Mouse (Mus musculus): ENCODE results near the gene Mcub.

Mcub gene

DNA sequence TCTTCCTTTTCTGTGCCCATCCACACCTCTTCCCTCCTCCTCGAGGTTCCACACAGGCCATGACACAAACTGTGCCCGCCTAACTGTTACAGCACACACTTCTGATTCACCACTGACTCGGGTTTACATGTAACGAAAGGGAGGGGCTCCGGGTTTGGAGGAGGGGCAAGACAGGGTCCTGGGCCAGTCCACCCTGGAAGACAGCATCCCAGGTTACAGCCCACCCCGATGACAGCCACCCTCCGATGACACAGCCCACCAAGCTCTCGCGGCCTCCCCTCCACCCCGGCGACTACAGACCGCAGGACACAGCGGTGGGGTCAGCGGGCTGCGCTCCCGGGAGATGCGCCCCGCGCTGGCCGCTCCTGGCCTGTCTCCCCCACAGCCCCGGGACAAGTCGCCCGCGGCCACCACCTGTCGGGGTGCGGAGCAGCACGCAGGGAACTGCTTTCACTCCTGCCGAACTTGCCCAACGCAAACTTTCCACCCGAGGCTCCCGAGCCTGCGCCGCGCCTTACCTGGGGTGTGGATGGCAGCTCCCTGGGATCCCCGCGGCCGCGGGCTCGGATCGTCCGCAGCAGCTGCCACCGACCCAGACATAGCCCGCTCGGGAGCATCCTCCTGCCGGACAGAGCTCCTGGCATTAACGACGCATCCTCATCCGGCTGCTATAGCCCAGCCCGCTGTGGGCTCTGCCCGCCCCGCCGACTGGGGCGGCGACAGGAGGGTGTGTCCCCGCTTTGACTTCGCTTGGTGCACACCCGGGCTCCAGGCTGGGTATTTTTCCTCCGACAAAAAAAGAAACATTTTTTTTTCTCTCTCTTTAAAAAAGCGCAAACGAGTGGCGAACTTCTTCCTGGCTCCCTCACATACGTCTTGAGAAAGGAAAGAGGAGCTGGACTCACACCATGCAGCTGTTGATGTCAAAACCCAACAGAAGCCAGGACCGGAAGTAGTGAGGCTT is at the start of gene Mcub:
Gene Mcub (minus strand): TSS at position 775 of the 964 bp plus-strand sequence.
- no peak for DNase-seq (ENCODE audit: extremely low read depth, low read depth, low spot score)

DNA sequence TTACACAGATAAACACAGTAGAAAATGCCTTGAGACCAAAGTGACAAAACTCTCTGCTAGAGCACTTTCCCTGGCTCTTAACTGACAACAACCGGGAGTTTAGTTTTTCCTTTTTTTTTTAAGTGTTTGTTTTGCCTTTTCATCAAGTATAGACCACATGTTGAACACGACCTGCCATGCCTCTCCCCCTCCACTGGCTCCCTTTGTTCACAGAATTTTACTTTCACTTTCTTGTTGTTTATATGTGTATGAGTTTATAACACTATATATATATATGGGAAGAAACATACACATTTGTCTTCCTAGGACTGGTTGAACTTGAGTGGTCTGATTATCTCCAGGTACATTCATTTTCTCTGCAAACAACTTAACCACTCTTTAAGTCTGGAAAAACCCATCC is 42.9 kb upstream of the Mcub start:
- DNase-seq (ENCODE audit: extremely low read depth, low read depth, low spot score) = no peak

DNA sequence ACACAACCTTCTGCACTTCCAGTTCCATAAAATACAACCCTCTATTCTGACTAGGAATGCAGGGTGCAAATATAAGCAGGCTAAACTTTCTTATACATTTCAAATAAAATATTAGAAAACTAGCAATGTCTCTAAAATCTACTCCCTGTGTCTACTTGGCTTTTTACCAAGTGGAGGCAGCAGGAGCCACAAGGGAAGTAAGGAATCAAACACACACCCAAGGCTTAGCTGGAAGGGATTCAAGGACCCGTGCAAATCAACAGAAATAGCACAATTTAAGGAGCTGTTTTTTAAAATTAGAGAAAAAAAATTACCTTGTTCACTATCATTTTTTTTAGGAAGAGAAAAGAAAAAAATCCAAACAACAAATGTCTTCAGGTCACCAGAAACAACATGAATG is 41.2 kb upstream of the Mcub start:
- DNase-seq (ENCODE audit: extremely low read depth, low read depth, low spot score) = no peak

DNA sequence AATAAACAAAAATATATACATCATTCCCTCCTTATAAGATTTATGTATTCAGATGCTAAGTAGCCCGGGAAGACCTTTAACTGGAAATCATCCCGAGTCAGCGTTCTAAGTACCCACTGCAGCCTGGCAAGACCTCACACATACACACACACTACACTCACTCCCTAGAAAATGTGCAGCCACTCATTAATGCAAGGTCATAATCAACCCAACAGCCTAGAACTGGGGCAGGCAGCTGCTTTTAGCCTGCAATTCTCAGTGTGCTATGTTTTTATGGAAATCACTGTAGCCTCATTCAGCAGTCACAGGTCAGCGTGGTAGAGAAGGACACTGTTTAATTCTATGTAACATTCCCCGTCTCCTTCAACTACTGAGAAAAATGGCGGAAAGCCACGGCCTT is 36.1 kb upstream of the Mcub start:
- no peak for DNase-seq (ENCODE audit: extremely low read depth, low read depth, low spot score)

DNA sequence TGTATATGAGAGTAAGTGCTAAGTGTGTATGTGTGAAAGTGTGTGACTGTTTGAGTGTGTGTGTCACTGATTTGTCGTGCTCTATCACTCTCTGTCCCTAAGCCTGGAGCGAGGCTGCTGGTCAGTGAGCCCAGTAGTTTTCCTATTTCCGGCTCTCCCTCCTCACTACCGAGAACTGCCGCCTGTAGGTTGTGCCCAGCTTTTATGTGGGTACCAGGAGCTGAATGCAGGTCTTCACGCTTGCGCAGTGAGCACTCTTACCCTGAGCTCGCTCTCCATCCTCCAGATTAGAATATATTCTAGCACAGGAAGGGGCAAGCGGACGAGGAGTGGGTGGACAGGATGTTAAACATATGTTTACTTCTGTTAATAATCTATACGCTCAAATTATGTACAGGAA is 30.9 kb upstream of the Mcub start:
- DNase-seq (ENCODE audit: extremely low read depth, low read depth, low spot score) = no peak

DNA sequence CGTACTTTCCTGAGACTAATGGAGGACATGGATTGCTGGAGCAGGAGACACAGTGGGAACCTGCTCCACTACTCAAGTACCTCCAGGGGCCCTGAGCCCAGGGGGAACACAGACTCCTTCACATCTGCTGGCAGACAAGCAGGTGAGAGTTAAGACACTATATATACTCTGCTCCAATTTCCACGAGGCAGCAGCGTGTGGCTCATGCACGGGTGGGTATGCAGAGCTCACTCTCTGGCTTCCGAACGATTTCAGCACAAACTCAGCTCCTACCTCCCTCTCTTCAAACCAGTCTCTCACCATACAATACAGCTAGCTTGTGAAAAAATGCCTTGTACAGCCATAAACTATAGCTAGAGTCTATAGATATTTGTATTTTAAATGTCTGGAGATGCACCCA is 28.5 kb upstream of the Mcub start:
- DNase-seq (ENCODE audit: extremely low read depth, low read depth, low spot score) = no peak

DNA sequence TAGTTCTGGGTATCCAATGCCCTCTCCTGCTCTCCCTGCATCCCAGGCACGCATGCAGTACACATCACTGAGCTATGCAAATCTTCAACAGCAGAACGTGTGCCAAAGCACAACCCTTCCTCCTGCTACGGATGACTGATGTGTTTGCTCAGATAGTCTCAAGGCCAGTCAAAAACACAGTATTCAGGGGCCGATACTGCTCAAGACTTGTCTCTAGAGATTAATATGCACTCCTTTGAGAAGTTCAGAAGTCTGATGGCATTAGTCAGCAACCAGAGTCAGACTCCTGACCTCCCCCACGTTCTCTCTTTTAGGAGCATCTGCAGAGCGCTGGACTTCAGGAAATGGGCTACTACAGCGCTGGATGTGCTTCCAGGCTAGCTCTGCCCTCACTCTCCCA is 28.0 kb upstream of the Mcub start:
- no peak for DNase-seq (ENCODE audit: extremely low read depth, low read depth, low spot score)

DNA sequence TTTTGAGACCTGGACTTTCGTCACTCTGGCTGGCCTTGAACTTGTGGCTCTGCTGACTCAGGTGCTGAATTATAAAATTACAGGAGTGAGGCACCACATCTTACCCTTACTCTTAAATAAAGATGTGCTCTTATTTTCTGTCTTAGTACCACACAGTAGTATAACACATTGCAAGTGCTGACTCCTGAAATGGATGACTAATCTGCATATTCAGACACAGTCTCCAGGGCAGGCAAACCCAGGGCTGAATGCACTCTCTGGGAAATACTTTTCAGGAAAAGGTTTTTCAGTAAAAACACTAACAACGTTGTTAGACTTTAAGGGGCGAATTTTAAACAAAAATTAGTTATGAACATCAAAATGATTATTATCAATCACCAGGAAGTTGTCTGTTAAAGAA is 27.3 kb upstream of the Mcub start:
- no peak for DNase-seq (ENCODE audit: extremely low read depth, low read depth, low spot score)

DNA sequence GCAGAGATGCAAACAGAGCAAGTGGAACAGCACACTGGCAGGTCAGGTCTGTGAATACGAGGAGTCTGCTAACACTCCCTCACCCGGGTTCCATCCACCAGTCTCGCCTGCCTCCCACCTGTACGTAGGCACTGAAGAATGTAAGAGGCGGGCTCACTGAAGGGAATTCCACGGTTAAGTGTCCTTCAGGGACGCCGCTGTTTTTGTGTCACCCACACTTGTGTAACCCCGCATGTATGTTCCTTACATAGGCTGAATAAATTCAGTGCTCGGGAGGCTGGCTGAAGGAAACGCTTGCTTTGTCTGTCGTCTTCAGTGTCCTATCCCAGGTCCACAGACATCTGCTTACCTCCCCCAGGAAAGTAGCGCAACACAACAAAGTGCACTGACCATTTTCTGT is 17.3 kb upstream of the Mcub start:
- no peak for DNase-seq (ENCODE audit: extremely low read depth, low read depth, low spot score)

DNA sequence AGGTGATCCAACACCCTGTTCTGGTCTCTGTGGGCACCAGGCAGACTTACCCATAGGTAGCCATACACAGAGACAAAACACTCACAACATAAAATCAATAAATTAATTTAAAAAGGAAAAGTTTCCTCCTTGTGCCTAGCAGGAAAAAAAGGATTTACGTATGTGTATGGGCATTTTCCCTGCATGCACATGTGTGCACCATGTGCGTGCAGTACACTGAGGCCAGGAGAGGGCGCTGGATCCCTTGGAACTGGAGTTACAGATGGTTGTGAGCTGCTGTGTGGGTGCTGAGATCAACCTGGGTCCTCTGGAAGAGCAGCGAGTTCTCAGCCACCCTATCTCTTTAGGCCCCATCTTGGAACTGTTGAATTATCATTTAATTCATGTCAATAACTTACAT is 15.3 kb upstream of the Mcub start:
- no peak for DNase-seq (ENCODE audit: extremely low read depth, low read depth, low spot score)

DNA sequence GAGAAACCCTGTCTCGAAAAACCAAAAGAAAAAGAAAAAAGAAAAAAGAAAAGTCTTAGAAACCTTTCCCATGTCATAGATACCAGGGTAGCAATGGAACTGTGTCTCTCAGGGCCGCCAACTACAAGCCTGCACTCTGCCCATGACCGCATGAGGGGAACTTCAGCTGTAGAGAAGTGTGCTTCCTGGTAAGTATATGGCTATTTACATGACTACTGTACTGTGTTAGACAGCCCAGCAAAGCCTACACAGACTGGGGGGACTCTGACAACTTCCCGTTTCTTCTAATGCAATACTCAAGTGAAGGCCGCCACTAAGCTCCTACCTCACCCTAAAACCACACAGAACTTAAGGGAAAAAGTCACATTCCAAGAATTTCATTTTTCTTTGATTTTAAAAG is 14.8 kb upstream of the Mcub start:
- DNase-seq (ENCODE audit: extremely low read depth, low read depth, low spot score) = no peak

DNA sequence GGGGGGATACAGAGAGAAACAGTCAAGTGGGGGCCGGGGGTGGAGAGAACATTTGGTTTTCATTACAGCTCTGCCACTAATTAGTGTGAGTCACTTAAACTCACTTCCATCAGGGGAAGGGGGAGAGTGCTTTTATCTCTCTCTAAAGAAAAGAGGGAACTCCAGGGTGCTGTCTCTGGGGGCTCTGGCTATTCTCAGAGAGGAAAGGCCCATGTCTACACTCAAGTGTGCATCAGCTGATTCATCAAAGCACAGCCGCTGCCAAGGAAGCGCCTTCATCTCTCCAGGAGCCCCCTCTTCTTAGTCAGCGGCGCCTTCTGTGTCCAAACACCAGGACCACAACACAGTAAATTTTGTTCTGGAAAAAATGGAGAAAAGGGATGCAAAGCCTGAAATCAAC is 12.3 kb upstream of the Mcub start:
- DNase-seq (ENCODE audit: extremely low read depth, low read depth, low spot score) = no peak

DNA sequence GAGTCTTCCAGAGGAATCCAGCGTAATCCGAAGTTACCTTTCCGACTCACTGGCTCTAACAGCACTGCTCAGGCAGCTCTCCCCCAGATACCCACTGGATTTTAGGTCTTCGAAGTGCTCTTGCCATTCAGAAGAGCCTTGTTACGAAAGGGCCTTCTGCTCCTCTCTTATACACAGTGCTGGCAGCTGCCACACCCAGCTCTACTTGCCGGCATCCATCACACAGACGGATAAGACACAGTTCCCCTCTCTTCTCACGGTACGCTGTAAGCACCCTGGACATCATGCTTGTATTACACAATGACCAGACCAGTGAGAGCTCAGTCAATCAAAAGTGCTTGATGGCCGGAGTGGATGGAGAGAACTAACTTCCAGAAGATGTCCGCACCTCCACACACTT is 11.8 kb upstream of the Mcub start:
- no peak for DNase-seq (ENCODE audit: extremely low read depth, low read depth, low spot score)

DNA sequence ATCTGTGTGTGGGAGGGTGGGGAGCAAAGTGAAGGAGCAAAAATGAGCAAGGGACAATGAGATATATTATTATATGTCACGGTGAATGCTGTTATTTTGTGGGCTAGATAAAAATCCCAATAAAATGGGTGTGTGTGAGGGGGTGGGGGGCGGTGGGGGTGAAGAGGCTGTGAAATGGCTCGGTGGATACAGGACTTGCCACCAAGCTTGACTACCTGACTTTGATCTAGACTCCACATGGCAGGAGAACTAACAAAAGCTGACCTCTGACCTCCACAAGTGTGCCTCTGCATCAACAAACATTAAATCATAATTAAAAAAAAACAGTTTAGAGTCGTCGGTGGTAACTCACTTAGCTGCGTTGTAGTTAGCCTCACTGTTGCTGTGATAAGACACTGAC is 9.5 kb upstream of the Mcub start:
- DNase-seq (ENCODE audit: extremely low read depth, low read depth, low spot score) = no peak

DNA sequence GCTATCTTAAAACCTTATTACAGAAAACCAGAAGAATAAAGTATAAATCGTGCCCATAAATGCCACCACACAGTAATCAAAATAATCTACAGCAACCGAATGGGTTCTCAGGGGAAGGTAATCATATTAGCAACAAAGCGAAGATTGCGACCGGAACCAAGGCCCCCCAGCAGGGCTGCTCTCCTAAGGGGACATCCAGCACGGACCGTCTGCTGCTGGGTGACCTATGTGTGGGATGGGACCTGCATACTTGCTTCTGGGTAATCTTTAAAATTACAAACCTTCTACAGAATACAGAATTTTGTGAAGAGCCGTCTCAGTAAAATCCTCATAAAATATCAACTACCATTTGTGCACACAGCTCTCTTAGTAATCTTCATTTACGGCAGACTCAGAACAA is 8.7 kb upstream of the Mcub start:
- DNase-seq (ENCODE audit: extremely low read depth, low read depth, low spot score) = no peak

DNA sequence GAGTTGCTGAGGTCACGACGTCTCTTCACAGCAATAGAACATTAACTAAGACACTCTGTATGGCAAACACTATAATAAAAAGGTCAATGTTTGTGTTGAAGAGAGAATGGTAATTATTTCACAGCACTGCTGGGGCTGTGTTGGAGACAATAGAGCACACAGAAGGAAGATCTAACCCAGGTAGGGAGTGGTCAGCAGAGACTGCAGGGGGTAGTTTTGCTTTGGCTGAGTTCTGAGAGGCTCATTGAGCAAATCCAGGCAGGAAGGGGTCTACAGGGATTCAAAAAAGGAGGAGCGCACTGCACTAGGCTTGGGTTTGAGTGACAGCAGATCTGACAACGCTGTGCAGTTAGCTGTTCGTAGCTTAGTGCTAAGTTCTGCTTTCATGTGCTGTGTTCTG is 6.3 kb upstream of the Mcub start:
- no peak for DNase-seq (ENCODE audit: extremely low read depth, low read depth, low spot score)

DNA sequence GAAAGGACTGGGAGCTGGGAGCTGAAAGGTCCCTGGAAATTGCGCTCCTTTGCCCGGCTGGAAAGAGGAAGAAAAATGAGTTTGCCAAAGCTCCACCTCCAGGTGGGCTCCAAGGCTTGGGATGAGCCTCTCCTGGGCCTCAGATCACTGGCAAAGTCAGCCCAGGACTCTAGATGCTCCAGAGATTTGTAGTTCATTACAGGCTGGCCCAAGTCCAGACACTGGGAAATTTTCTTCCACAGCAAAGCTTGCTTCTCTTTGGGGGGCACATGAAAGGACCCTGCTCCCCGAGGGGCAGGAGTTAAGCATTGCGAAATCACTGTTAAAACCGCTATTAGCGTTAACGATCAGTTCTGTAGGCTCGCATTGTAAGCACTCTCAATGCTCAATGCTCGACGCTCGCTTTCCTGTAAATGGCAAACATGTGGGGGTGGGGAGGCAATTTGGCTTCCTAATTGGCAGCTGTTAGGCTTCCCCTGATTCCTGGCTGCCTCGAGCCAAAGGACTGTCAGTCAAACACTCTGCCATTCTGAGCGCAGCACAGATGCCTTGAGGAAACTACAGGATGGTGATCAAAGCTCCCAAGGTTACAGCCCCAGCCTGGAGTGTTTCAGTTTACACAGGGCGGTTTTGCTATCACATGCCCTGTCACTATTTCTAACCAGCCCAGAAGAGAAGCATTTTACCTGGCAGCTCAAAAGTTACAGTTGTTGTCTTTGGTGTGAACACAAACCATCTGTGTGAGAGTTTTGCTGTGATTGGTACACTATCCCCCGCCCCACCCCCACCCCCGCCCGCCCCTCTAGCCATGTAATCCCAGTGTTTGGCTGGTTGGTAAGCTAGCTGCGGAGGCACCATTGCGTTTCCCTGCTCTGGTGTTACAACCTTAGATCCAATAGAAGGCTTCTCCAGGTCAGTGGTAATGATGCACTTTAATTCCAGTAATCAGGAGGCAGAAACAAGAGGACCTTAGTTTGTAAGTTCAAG is 816 bp upstream of the Mcub start:
- DNase-seq (ENCODE audit: extremely low read depth, low read depth, low spot score) = no peak

DNA sequence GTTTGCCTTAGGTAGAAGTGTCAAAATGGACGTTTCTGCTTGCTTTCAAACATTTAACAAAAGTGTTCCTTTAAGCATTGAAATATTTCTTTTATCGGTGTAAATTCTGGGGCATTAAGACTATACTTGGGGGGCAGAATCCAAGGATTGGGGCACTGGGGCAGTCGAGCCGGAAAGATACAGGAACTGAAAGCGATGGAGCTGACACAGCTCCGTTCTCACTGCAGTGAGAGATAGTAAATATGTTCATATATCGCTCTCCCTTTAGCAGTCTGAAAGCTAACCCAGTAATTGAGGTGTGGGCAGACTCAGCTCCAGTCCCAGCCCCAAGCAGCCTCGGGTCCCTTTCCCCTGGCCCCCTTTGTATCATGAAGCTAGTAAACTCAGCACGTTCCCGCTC is 975 bp downstream of the Mcub start:
- DNase-seq (ENCODE audit: extremely low read depth, low read depth, low spot score) = no peak

DNA sequence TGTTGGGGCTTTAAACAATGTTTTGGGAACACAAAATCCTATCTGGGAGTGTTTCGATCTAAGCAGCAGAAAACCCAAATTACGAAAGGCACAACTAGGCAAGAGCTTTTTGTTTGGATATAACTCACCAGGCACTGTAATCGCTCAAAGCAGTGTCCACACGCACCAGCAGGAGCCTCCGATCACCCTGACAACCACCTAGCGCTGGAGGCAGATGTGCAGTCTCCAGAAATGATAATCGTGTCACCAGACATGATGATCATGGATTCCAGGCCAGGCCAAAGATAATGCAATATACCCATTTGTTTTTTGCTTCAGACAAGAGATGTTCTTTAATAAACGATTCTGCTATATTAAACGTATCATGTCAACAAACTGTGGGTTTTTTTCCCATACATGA is 2.1 kb downstream of the Mcub start:
- DNase-seq (ENCODE audit: extremely low read depth, low read depth, low spot score) = no peak

DNA sequence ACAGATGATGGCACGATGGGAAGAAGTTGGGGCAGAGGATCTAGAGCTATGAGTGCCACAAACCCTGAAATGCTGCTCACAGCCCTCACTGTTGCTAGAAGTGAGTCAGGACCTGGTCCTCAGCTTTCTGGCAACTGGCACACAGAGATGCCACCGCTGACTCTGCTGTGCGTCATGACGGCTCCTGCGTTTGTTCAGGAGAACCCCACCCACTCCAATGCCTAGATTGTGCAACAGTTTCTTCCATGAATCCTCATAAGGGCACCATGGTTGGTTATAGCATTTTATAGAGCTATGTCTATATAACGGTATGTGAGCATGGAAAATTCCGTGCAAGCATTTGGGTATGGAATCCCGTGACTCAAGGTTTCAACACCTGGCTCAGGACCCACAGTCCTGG is 5.3 kb downstream of the Mcub start:
- DNase-seq (ENCODE audit: extremely low read depth, low read depth, low spot score) = no peak

DNA sequence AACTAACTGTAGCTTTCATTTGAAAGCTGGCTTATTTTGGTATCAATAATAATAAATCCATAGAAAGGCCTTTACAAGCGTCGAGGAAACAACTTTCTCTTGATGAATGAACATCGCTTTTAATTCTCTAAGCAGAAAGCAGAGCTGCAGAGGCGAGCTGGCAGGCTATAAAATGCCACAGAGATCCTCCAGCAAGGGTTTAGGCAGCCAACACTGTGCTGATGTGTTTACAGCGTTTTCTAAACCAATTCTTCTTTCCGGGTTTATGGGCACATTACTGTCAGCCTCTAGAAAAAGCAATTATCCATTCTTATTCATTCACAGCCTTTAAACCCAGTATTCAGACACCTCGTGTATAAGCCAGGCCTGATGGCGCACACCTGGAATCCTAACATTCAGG is 7.5 kb downstream of the Mcub start:
- no peak for DNase-seq (ENCODE audit: extremely low read depth, low read depth, low spot score)

DNA sequence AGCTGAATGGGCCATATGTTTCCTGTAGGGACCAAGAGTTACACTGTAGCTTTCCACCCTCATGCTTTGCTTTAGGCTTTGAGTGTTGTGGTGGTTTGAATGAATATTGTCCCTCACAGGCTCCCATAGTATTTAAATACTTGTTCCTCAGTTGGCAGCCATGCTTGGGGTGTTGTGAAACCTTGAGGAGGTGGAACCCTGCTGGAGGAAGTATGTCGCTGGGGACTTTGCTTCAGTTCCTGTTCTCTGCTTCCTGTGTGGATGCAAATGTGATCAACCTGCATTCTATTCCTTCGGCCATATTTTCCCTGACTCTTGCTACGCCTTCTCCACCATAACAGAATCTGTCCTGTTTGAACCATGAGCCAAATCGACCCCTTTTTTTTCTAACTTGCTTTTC is 16.7 kb downstream of the Mcub start:
- no peak for DNase-seq (ENCODE audit: extremely low read depth, low read depth, low spot score)
